Mouse (Mus musculus) bone marrow macrophage, adult 2 months (primary cell): ENCODE measurements around the gene Cpeb4.

Source experiments
- CTCF ChIP-seq: IDR thresholded peaks from 2 replicates; pipeline ENCODE4 v1.5.1; 2012; ENCODE audit warnings: low read depth, mild to moderate bottlenecking, low read length, moderate library complexity
- POLR2A ChIP-seq: IDR thresholded peaks from 2 replicates; pipeline ENCODE4 v1.6.1; 2012; ENCODE audit warnings: mild to moderate bottlenecking, low read depth, low read length, borderline replicate concordance

DNA sequence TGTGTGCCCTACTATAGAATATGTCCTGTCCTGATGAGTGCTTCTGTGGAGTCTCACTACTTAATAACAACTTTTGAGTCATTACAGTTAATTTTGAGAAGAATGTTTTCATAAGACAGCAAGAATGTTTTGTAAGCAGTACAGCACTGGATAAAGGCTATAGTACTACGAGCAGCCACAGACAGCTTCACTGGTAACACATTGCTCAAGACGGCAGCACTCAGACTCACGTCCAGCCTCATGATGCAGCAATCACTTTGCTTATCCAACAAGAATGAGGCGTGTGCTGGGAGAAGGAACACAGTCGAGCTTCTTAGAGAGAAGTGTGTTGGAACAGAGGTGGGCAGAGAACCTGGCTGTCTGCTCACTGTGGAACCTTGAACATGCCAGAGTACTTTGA lies 104.1 kb downstream of the Cpeb4 start:
- no peak for TF ChIP-seq POLR2A
- no peak for TF ChIP-seq CTCF
